Mouse (Mus musculus): ENCODE measurements around the gene Olfr317. TPM values are rescaled to one million over a fixed set of nuclear protein-coding genes. Genes with fewer than 3 reads are reported as not detected.
A peak's percentile ranks its signal among the peaks of the same experiment; 100 is the strongest.

The Olfr317 gene
- polyA plus RNA-seq (2012; rRNA removed) = not detected in 2 replicates

- WGBS = 83% methylated on average over 4 of the region's 4 CpGs
- no peak within 1 kb of the TSS for H3K27ac ChIP-seq (ENCODE audit: control insufficient read depth, insufficient read depth, low read length)
- no peaks in the 10 kb centered on the region for H3K27me3 ChIP-seq (ENCODE audit: control insufficient read depth, insufficient read depth, low read length)
- H3K4me1 ChIP-seq (replicated peaks; ENCODE audit: control insufficient read depth, insufficient read depth, low read length) = no peaks in the 10 kb centered on the region
- H3K4me3 ChIP-seq (ENCODE audit: control insufficient read depth, insufficient read depth, low read length) = no peak within 1 kb of the TSS
- TF ChIP-seq CTCF (IDR thresholded peaks at IDR 0.05; ENCODE audit: borderline replicate concordance, control insufficient read depth, extremely low read depth, insufficient read depth, low read length, poor library complexity) (no peak), POLR2A (IDR thresholded peaks at IDR 0.05; ENCODE audit: control insufficient read depth, extremely low read depth, insufficient read depth, low read length, poor library complexity) (no peak)
- no peak for DNase-seq
- H3K36me3 ChIP-seq (ENCODE audit: control insufficient read depth, insufficient read depth, low read length) = no peaks in the 10 kb centered on the region
Measured at GRCm38 (mm10) chr11:58738792-58739262, at the start of gene Olfr317. Olfr317 (minus strand) TSS chr11:58739212.

- Histone ChIP-seq H3K27ac (ENCODE audit: control insufficient read depth, insufficient read depth, low read length) (peak overlapping the region; percentile 98), H3K4me1 (replicated peaks; ENCODE audit: control insufficient read depth, insufficient read depth, low read length) (peaks cover 28% of the 10 kb centered on the region), H3K4me3 (ENCODE audit: control insufficient read depth, insufficient read depth, low read length) (no peak overlapping the region), H3K36me3 (ENCODE audit: control insufficient read depth, insufficient read depth, low read length) (no peaks in the 10 kb centered on the region), H3K27me3 (ENCODE audit: control insufficient read depth, insufficient read depth, low read length) (no peaks in the 10 kb centered on the region)
- DNase-seq = peak; percentile 44
- no peak for TF ChIP-seq CTCF (IDR thresholded peaks at IDR 0.05; ENCODE audit: borderline replicate concordance, control insufficient read depth, extremely low read depth, insufficient read depth, low read length, poor library complexity)
- no peak for TF ChIP-seq POLR2A (IDR thresholded peaks at IDR 0.05; ENCODE audit: control insufficient read depth, extremely low read depth, insufficient read depth, low read length, poor library complexity)
- 24% methylated on average over 8 of the region's 8 CpGs for WGBS
Measured at GRCm38 (mm10) chr11:58788346-58788745, 49.3 kb upstream of the Olfr317 start.

- 20% methylated on average over 10 of the region's 10 CpGs for WGBS
- H3K36me3 ChIP-seq (ENCODE audit: control insufficient read depth, insufficient read depth, low read length) = no peaks in the 10 kb centered on the region
- TF ChIP-seq CTCF (IDR thresholded peaks at IDR 0.05; ENCODE audit: borderline replicate concordance, control insufficient read depth, extremely low read depth, insufficient read depth, low read length, poor library complexity) (no peak), POLR2A (IDR thresholded peaks at IDR 0.05; ENCODE audit: control insufficient read depth, extremely low read depth, insufficient read depth, low read length, poor library complexity) (no peak)
- peaks cover 30% of the 10 kb centered on the region for H3K4me1 ChIP-seq (replicated peaks; ENCODE audit: control insufficient read depth, insufficient read depth, low read length)
- peak overlapping the region; percentile 98 for H3K27ac ChIP-seq (ENCODE audit: control insufficient read depth, insufficient read depth, low read length)
- DNase-seq = peak; percentile 67
- H3K4me3 ChIP-seq (ENCODE audit: control insufficient read depth, insufficient read depth, low read length) = no peak overlapping the region
- H3K27me3 ChIP-seq (ENCODE audit: control insufficient read depth, insufficient read depth, low read length) = no peaks in the 10 kb centered on the region
Measured at GRCm38 (mm10) chr11:58787651-58788050, 48.6 kb upstream of the Olfr317 start.

GRCm38 (mm10) chr11:58784182-58784581, 45.2 kb upstream of the Olfr317 start:
- 97% methylated on average over 2 of the region's 2 CpGs for WGBS
- no peak for DNase-seq
- Histone ChIP-seq H3K4me1 (replicated peaks; ENCODE audit: control insufficient read depth, insufficient read depth, low read length) (peaks cover 25% of the 10 kb centered on the region), H3K4me3 (ENCODE audit: control insufficient read depth, insufficient read depth, low read length) (no peak overlapping the region), H3K36me3 (ENCODE audit: control insufficient read depth, insufficient read depth, low read length) (no peaks in the 10 kb centered on the region), H3K27ac (ENCODE audit: control insufficient read depth, insufficient read depth, low read length) (no peak overlapping the region), H3K27me3 (ENCODE audit: control insufficient read depth, insufficient read depth, low read length) (no peaks in the 10 kb centered on the region)
- TF ChIP-seq CTCF (IDR thresholded peaks at IDR 0.05; ENCODE audit: borderline replicate concordance, control insufficient read depth, extremely low read depth, insufficient read depth, low read length, poor library complexity) (no peak), POLR2A (IDR thresholded peaks at IDR 0.05; ENCODE audit: control insufficient read depth, extremely low read depth, insufficient read depth, low read length, poor library complexity) (no peak)

GRCm38 (mm10) chr11:58782480-58783089, 43.6 kb upstream of the Olfr317 start, which contains the start of gene Olfr314:
Olfr314 (plus strand) TSS chr11:58782952.
- Histone ChIP-seq H3K4me1 (replicated peaks; ENCODE audit: control insufficient read depth, insufficient read depth, low read length) (peaks cover 17% of the 10 kb centered on the region), H3K27ac (ENCODE audit: control insufficient read depth, insufficient read depth, low read length) (no peak within 1 kb of the TSS), H3K27me3 (ENCODE audit: control insufficient read depth, insufficient read depth, low read length) (no peaks in the 10 kb centered on the region), H3K36me3 (ENCODE audit: control insufficient read depth, insufficient read depth, low read length) (no peaks in the 10 kb centered on the region), H3K4me3 (ENCODE audit: control insufficient read depth, insufficient read depth, low read length) (no peak within 1 kb of the TSS)
- 51% methylated on average over 6 of the region's 6 CpGs for WGBS
- TF ChIP-seq POLR2A (IDR thresholded peaks at IDR 0.05; ENCODE audit: control insufficient read depth, extremely low read depth, insufficient read depth, low read length, poor library complexity) = no peak
- TF ChIP-seq CTCF (IDR thresholded peaks at IDR 0.05; ENCODE audit: borderline replicate concordance, control insufficient read depth, extremely low read depth, insufficient read depth, low read length, poor library complexity) = no peak
- no peak for DNase-seq

- DNase-seq = no peak
- TF ChIP-seq POLR2A (IDR thresholded peaks at IDR 0.05; ENCODE audit: control insufficient read depth, extremely low read depth, insufficient read depth, low read length, poor library complexity) = no peak
- TF ChIP-seq CTCF (IDR thresholded peaks at IDR 0.05; ENCODE audit: borderline replicate concordance, control insufficient read depth, extremely low read depth, insufficient read depth, low read length, poor library complexity) = no peak
Measured at GRCm38 (mm10) chr11:58772888-58773287, 33.9 kb upstream of the Olfr317 start, which contains the start of gene Olfr315. Olfr315 (plus strand) TSS chr11:58773188.

More at GRCm38 (mm10) chr11:58772888-58773287, 33.9 kb upstream of the Olfr317 start, which contains the start of gene Olfr315:
- Histone ChIP-seq H3K27ac (ENCODE audit: control insufficient read depth, insufficient read depth, low read length) (no peak within 1 kb of the TSS), H3K36me3 (ENCODE audit: control insufficient read depth, insufficient read depth, low read length) (no peaks in the 10 kb centered on the region), H3K4me3 (ENCODE audit: control insufficient read depth, insufficient read depth, low read length) (no peak within 1 kb of the TSS), H3K4me1 (replicated peaks; ENCODE audit: control insufficient read depth, insufficient read depth, low read length) (no peaks in the 10 kb centered on the region), H3K27me3 (ENCODE audit: control insufficient read depth, insufficient read depth, low read length) (no peaks in the 10 kb centered on the region)
